Mouse (Mus musculus): ENCODE measurements around the gene Chrng.

- TF ChIP-seq CTCF (IDR thresholded peaks at IDR 0.05; ENCODE audit: low read depth) (no peak), EP300 (IDR thresholded peaks at IDR 0.05; ENCODE audit: low read depth) (no peak)
Observed at GRCm38 (mm10) chr1:87227160-87227550, 22.7 kb downstream of the Chrng start.

Measured in heart, postnatal 0 days (tissue).